ENCODE assay signal across 12 mouse cellular contexts in the genomic region with DNA sequence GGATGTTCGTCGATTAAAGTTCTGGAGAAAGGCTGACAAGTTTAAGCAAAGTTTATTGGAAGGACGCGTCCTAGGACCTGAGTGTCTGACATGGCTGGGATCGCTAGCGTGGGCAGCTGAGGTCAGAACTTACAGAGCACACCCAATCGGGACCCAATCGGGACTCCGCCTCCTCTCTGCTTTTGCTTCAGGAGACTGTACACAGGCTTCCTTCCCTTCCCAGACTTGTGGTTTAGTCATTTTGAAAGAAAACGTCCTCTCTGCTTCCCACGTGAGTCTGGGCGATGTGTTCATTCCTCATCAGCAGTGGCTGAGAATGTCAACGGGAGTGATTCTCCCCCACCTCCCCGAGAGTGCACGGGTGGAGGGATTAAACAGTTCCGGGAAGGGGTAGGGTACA. TPM values are rescaled to one million over a fixed set of nuclear protein-coding genes. Genes with fewer than 3 reads are reported as not detected.
A peak's percentile ranks its signal among the peaks of the same experiment; 100 is the strongest.
DNase-seq lines count a peak whose midpoint lies in the region; ATAC-seq and TF ChIP-seq lines count a peak whose summit lies in the region.
"Had no signal": no experiment of that assay in that cellular context is flagged by ENCODE, and none has a peak within 500 bp of the region (broad histone marks: within the 10 kb centered on the region; RNA-seq: fewer than 3 reads in every experiment).

No protein-coding gene starts in this region.

- no peak for ATAC-seq in heart, embryonic 12.5 days (ENCODE audit: insufficient number of reproducible peaks, low FRiP score)
- no peak for ATAC-seq in inflammation-experienced regulatory T-cells, adult 6 months
- ATAC-seq: forebrain, embryonic 16.5 days had no signal

- TF ChIP-seq EP300 in heart, adult 2 months (IDR thresholded peaks at IDR 0.05; ENCODE audit: insufficient read depth, low read depth, low read length): no peak

- peaks cover 7% of the 10 kb centered on the region; the same call in 1 of the 2 replicates for H3K36me3 ChIP-seq in erythroblast, embryonic 14.5 days (ENCODE audit: control insufficient read depth)
- H3K36me3 ChIP-seq in macrophage (ENCODE audit: inconsistent target): no peaks in the 10 kb centered on the region
- H3K36me3 ChIP-seq in heart, adult 2 months (ENCODE audit: control insufficient read depth, insufficient read depth, low read length): peaks cover 19% of the 10 kb centered on the region
- H3K36me3 ChIP-seq in heart, embryonic 12.5 days: peaks cover 71% of the 10 kb centered on the region
- H3K36me3 ChIP-seq: hindbrain, embryonic 15.5 days had no signal

- no peaks in the 10 kb centered on the region for H3K27me3 ChIP-seq in erythroblast, embryonic 14.5 days (ENCODE audit: control insufficient read depth)
- no peaks in the 10 kb centered on the region for H3K27me3 ChIP-seq in heart, adult 2 months (ENCODE audit: control insufficient read depth, insufficient read depth, low read length)
- H3K27me3 ChIP-seq in heart, embryonic 12.5 days (replicated peaks): no peaks in the 10 kb centered on the region
- H3K27me3 ChIP-seq: hindbrain, embryonic 15.5 days had no signal

- no peaks in the 10 kb centered on the region for H3K79me2 ChIP-seq in macrophage (ENCODE audit: inconsistent target)
- no peaks in the 10 kb centered on the region for H3K79me2 ChIP-seq in heart, adult 2 months (replicated peaks; ENCODE audit: control insufficient read depth, insufficient read depth, low read length)

- intact Hi-C loops in left cerebral cortex, adult 2 months (cut with DNase I): no loop called here
- intact Hi-C loops in heart, adult 2 months (cut with DNase I): no loop called here

- H3K4me3 ChIP-seq in left cerebral cortex, adult 2 months: peak overlapping the region; percentile 7; the same call in 1 of the 2 replicates
- peak overlapping the region; percentile 58 for H3K4me3 ChIP-seq in erythroblast, embryonic 14.5 days (replicated peaks)
- peak overlapping the region; percentile 15; the same call in 1 of the 2 replicates for H3K4me3 ChIP-seq in macrophage (ENCODE audit: inconsistent target)
- H3K4me3 ChIP-seq in heart, adult 2 months: no peak overlapping the region
- H3K4me3 ChIP-seq in heart, embryonic 12.5 days: no peak overlapping the region
- H3K4me3 ChIP-seq: heart, embryonic 10.5 days; hindbrain, embryonic 15.5 days had no signal

- WGBS in macrophage (ENCODE audit: missing documents): 2% methylated on average over 16 of the region's 16 CpGs
- 70% methylated on average over 16 of the region's 16 CpGs for WGBS in heart, adult 2 months
- 64% methylated on average over 16 of the region's 16 CpGs for WGBS in heart, embryonic 12.5 days

- no peak overlapping the region for H3K4me2 ChIP-seq in heart, embryonic 12.5 days
- H3K4me2 ChIP-seq: hindbrain, embryonic 15.5 days had no signal

- H3K27ac ChIP-seq in left cerebral cortex, adult 2 months: peak overlapping the region; percentile 48
- peak overlapping the region; percentile 82 for H3K27ac ChIP-seq in macrophage
- H3K27ac ChIP-seq in heart, adult 2 months: no peak overlapping the region
- no peak overlapping the region for H3K27ac ChIP-seq in heart, embryonic 12.5 days (ENCODE audit: poor library complexity, severe bottlenecking)
- H3K27ac ChIP-seq: heart, embryonic 10.5 days; hindbrain, embryonic 15.5 days had no signal

- no peak for TF ChIP-seq CTCF in left cerebral cortex, adult 2 months (IDR thresholded peaks at IDR 0.05)
- no peak for TF ChIP-seq CTCF in heart, adult 2 months (IDR thresholded peaks at IDR 0.05)

- H3K4me1 ChIP-seq in erythroblast, embryonic 14.5 days (ENCODE audit: control insufficient read depth): peaks cover 33% of the 10 kb centered on the region
- H3K4me1 ChIP-seq in heart, adult 2 months (ENCODE audit: control insufficient read depth, insufficient read depth, low read length): peaks cover 2% of the 10 kb centered on the region; the same call in 1 of the 2 replicates
- H3K4me1 ChIP-seq in heart, embryonic 12.5 days (replicated peaks): peaks cover 4% of the 10 kb centered on the region; the same call in 1 of the 2 replicates
- H3K4me1 ChIP-seq: hindbrain, embryonic 15.5 days had no signal

- no peak for DNase-seq in left cerebral cortex, adult 2 months (ENCODE audit: extremely low spot score in 1 of 2, low spot score in 2 of 2)
- DNase-seq in left cerebral cortex, adult 9 months (ENCODE audit: low spot score in 2 of 2): no peak
- peak; percentile 25 for DNase-seq in Muller cell, postnatal 12 days (ENCODE audit: inconsistent ontology term)
- no peak for DNase-seq in heart, adult 2 months
- DNase-seq: kidney, postnatal 10 days had no signal

- no peaks in the 10 kb centered on the region for H3K9me3 ChIP-seq in erythroblast, embryonic 14.5 days (ENCODE audit: control insufficient read depth, low read length)
- H3K9me3 ChIP-seq in heart, embryonic 12.5 days (replicated peaks): no peaks in the 10 kb centered on the region
- H3K9me3 ChIP-seq: heart, embryonic 10.5 days; hindbrain, embryonic 15.5 days had no signal

- TF ChIP-seq POLR2A in heart, adult 2 months (IDR thresholded peaks at IDR 0.05; ENCODE audit: insufficient read depth, low read depth, low read length): no peak

- H3K9ac ChIP-seq in heart, adult 2 months (ENCODE audit: low read depth, low read length): no peak overlapping the region
- no peak overlapping the region for H3K9ac ChIP-seq in heart, embryonic 12.5 days
- H3K9ac ChIP-seq: hindbrain, embryonic 15.5 days had no signal

RNA-seq across cellular contexts. Expression of a gene that starts 37.9 kb away (rescaled TPM):
- total RNA-seq in left cerebral cortex, adult 2 months (2021): under 1 TPM; 0.12 to 0.23 TPM
- polyA plus RNA-seq in erythroblast, embryonic 14.5 days (2012): not detected in 2 replicates
- total RNA-seq in macrophage (2018; cell fraction: chromatin; rRNA removed): not detected
- under 1 TPM in 3 of 26 experiments, not detected in 23; 0.04 to 0.07 (median 0.05) TPM for total RNA-seq in macrophage (2018; cell fraction: cytosol; rRNA removed)
- under 1 TPM in 1 of 26 experiments, not detected in 25; 0.20 TPM for total RNA-seq in macrophage (2018; cell fraction: nucleus; rRNA removed)
- polyA plus RNA-seq in macrophage (2018): 0.04 TPM in 1 of 3 replicates, not detected in the others
- total RNA-seq in heart, adult 2 months (2021): not detected
- polyA plus RNA-seq in heart, adult 2 months (2012; rRNA removed): 0.15 and 0.33 TPM in 2 replicates
- 0.12 and 0.24 TPM in 2 replicates for polyA plus RNA-seq in heart, embryonic 12.5 days (2016; fragmentation: Nextera tagmentation; extraction: Ambion mirVana)
- under 1 TPM in 1 of 3 experiments, not detected in 2; 0.78 TPM for polyA plus RNA-seq in inflammation-experienced regulatory T-cells, adult 6 months (2017; shearing (Covaris generic))

Comparison
In these comparisons a context has a peak if more than half of its experiments do, and no peak if none do; other contexts are left out.
1. H3K27ac ChIP-seq: peak in left cerebral cortex, adult 2 months (single experiment) and macrophage (single experiment); none in heart, adult 2 months (single experiment) and heart, embryonic 12.5 days (single experiment).
2. H3K4me3 ChIP-seq: peak in left cerebral cortex, adult 2 months (single experiment), erythroblast, embryonic 14.5 days (single experiment) and macrophage (single experiment); none in heart, adult 2 months (single experiment) and heart, embryonic 12.5 days (single experiment).